Mouse (Mus musculus): Measurements from ENCODE around the gene B3gat3. TPM values are rescaled to one million over a fixed set of nuclear protein-coding genes. Genes with fewer than 3 reads are reported as not detected.

The B3gat3 gene
- polyA plus RNA-seq, 1 experiment from 2014 or later, result 41.0 TPM

GRCm38 (mm10) chr19:8944062-8944461, 23.9 kb downstream of the B3gat3 start:
- Histone ChIP-seq H3K4me3 (ENCODE audit: inconsistent target) (no peak overlapping the region; the same call in 1 of the 2 replicates), H3K36me3 (ENCODE audit: inconsistent target) (peaks cover 36% of the 10 kb centered on the region)
- 9% methylated on average over 4 of the region's 5 CpGs for WGBS (ENCODE audit: missing documents)

GRCm38 (mm10) chr19:8944750-8945149, 24.6 kb downstream of the B3gat3 start:
- peak overlapping the region; percentile 13; the same call in 1 of the 2 replicates for H3K4me3 ChIP-seq (ENCODE audit: inconsistent target)
- peaks cover 56% of the 10 kb centered on the region for H3K79me2 ChIP-seq (ENCODE audit: inconsistent target)
- peaks cover 43% of the 10 kb centered on the region for H3K36me3 ChIP-seq (ENCODE audit: inconsistent target)
- peak overlapping the region; percentile 38; the same call in 1 of the 2 replicates for H3K27ac ChIP-seq
- 18% methylated on average over 5 of the region's 5 CpGs for WGBS (ENCODE audit: missing documents)

More at GRCm38 (mm10) chr19:8944062-8944461, 23.9 kb downstream of the B3gat3 start:
- Histone ChIP-seq H3K79me2 (ENCODE audit: inconsistent target) (peaks cover 56% of the 10 kb centered on the region), H3K27ac (no peak overlapping the region)

GRCm38 (mm10) chr19:8945251-8945650, 25.1 kb downstream of the B3gat3 start:
- H3K27ac ChIP-seq, result peak overlapping the region; percentile 38; the same call in 1 of the 2 replicates
- peak overlapping the region; percentile 13; the same call in 1 of the 2 replicates for H3K4me3 ChIP-seq (ENCODE audit: inconsistent target)

GRCm38 (mm10) chr19:8946929-8947328, 26.8 kb downstream of the B3gat3 start:
- Histone ChIP-seq H3K4me3 (ENCODE audit: inconsistent target) (no peak overlapping the region), H3K27ac (no peak overlapping the region), H3K36me3 (ENCODE audit: inconsistent target) (peaks cover 62% of the 10 kb centered on the region), H3K79me2 (ENCODE audit: inconsistent target) (peaks cover 56% of the 10 kb centered on the region)
- WGBS (ENCODE audit: missing documents), result 95% methylated on average over 7 of the region's 7 CpGs

More at GRCm38 (mm10) chr19:8945251-8945650, 25.1 kb downstream of the B3gat3 start:
- 45% methylated on average over 6 of the region's 6 CpGs for WGBS (ENCODE audit: missing documents)
- H3K36me3 ChIP-seq (ENCODE audit: inconsistent target), result peaks cover 46% of the 10 kb centered on the region
- peaks cover 56% of the 10 kb centered on the region for H3K79me2 ChIP-seq (ENCODE audit: inconsistent target)

- Histone ChIP-seq H3K27ac (no peak overlapping the region), H3K79me2 (ENCODE audit: inconsistent target) (peaks cover 40% of the 10 kb centered on the region), H3K36me3 (ENCODE audit: inconsistent target) (peaks cover 65% of the 10 kb centered on the region), H3K4me3 (ENCODE audit: inconsistent target) (no peak overlapping the region)
- WGBS (ENCODE audit: missing documents), result 86% methylated on average over 2 of the region's 5 CpGs
These were observed 30.0 kb downstream of the B3gat3 start for GRCm38 (mm10) chr19:8950190-8950589.

- H3K36me3 ChIP-seq (ENCODE audit: inconsistent target), result peaks cover 50% of the 10 kb centered on the region
- WGBS (ENCODE audit: missing documents), result 89% methylated on average over 9 of the region's 9 CpGs
- H3K4me3 ChIP-seq (ENCODE audit: inconsistent target), result no peak overlapping the region
- no peak overlapping the region for H3K27ac ChIP-seq
- H3K79me2 ChIP-seq (ENCODE audit: inconsistent target), result peaks cover 40% of the 10 kb centered on the region
These were observed 32.1 kb downstream of the B3gat3 start for GRCm38 (mm10) chr19:8952241-8952640.

- H3K36me3 ChIP-seq (ENCODE audit: inconsistent target), result peaks cover 39% of the 10 kb centered on the region
- H3K4me3 ChIP-seq (ENCODE audit: inconsistent target), result peak within 1 kb of the TSS; percentile 97
- peaks cover 47% of the 10 kb centered on the region for H3K79me2 ChIP-seq (ENCODE audit: inconsistent target)
- WGBS (ENCODE audit: missing documents), result under 1% methylated on average over 40 of the region's 46 CpGs
- H3K27ac ChIP-seq, result peak within 1 kb of the TSS; percentile 70
These were observed 33.2 kb downstream of the B3gat3 start, which contains the start of gene Tut1 for GRCm38 (mm10) chr19:8953135-8954039. TSS of gene Tut1 (plus strand) at chr19:8953847.

- Histone ChIP-seq H3K4me3 (ENCODE audit: inconsistent target) (peak overlapping the region; percentile 97), H3K79me2 (ENCODE audit: inconsistent target) (peaks cover 54% of the 10 kb centered on the region), H3K36me3 (ENCODE audit: inconsistent target) (peaks cover 38% of the 10 kb centered on the region), H3K27ac (peak overlapping the region; percentile 70)
- WGBS (ENCODE audit: missing documents), result 4% methylated on average over 9 of the region's 9 CpGs
These were observed 34.0 kb downstream of the B3gat3 start for GRCm38 (mm10) chr19:8954171-8954570.

- Histone ChIP-seq H3K36me3 (ENCODE audit: inconsistent target) (peaks cover 66% of the 10 kb centered on the region), H3K4me3 (ENCODE audit: inconsistent target) (no peak overlapping the region), H3K27ac (no peak overlapping the region), H3K79me2 (ENCODE audit: inconsistent target) (peaks cover 50% of the 10 kb centered on the region)
- 100% methylated on average over 2 of the region's 2 CpGs for WGBS (ENCODE audit: missing documents)
These were observed 42.1 kb downstream of the B3gat3 start for GRCm38 (mm10) chr19:8962256-8962655.

GRCm38 (mm10) chr19:8965075-8965474, 44.9 kb downstream of the B3gat3 start:
- Histone ChIP-seq H3K79me2 (ENCODE audit: inconsistent target) (peaks cover 55% of the 10 kb centered on the region), H3K4me3 (ENCODE audit: inconsistent target) (no peak overlapping the region), H3K27ac (no peak overlapping the region), H3K36me3 (ENCODE audit: inconsistent target) (peaks cover 65% of the 10 kb centered on the region)
- 92% methylated on average over 11 of the region's 11 CpGs for WGBS (ENCODE audit: missing documents)

GRCm38 (mm10) chr19:8965771-8966170, 45.6 kb downstream of the B3gat3 start:
- peaks cover 62% of the 10 kb centered on the region for H3K79me2 ChIP-seq (ENCODE audit: inconsistent target)
- WGBS (ENCODE audit: missing documents), result 76% methylated on average over 8 of the region's 8 CpGs
- peak overlapping the region; percentile 73 for H3K4me3 ChIP-seq (ENCODE audit: inconsistent target)
- peak overlapping the region; percentile 93 for H3K27ac ChIP-seq
- H3K36me3 ChIP-seq (ENCODE audit: inconsistent target), result peaks cover 68% of the 10 kb centered on the region

- peak overlapping the region; percentile 93 for H3K27ac ChIP-seq
- H3K36me3 ChIP-seq (ENCODE audit: inconsistent target), result peaks cover 69% of the 10 kb centered on the region
- peaks cover 66% of the 10 kb centered on the region for H3K79me2 ChIP-seq (ENCODE audit: inconsistent target)
- 37% methylated on average over 5 of the region's 5 CpGs for WGBS (ENCODE audit: missing documents)
- peak overlapping the region; percentile 73 for H3K4me3 ChIP-seq (ENCODE audit: inconsistent target)
These were observed 46.0 kb downstream of the B3gat3 start for GRCm38 (mm10) chr19:8966198-8966589.

- H3K36me3 ChIP-seq (ENCODE audit: inconsistent target), result peaks cover 69% of the 10 kb centered on the region
These were observed 46.6 kb downstream of the B3gat3 start, which contains the start of gene Eef1g for GRCm38 (mm10) chr19:8966590-8967372. TSS of gene Eef1g (plus strand) at chr19:8967041.

GRCm38 (mm10) chr19:8967373-8967743, 47.2 kb downstream of the B3gat3 start:
- 0% methylated on average over 8 of the region's 8 CpGs for WGBS (ENCODE audit: missing documents)
- H3K4me3 ChIP-seq (ENCODE audit: inconsistent target), result peak overlapping the region; percentile 95
- H3K79me2 ChIP-seq (ENCODE audit: inconsistent target), result peaks cover 78% of the 10 kb centered on the region
- H3K27ac ChIP-seq, result peak overlapping the region; percentile 69
- H3K36me3 ChIP-seq (ENCODE audit: inconsistent target), result peaks cover 69% of the 10 kb centered on the region

More at GRCm38 (mm10) chr19:8966590-8967372, 46.6 kb downstream of the B3gat3 start, which contains the start of gene Eef1g:
- peaks cover 72% of the 10 kb centered on the region for H3K79me2 ChIP-seq (ENCODE audit: inconsistent target)
- H3K27ac ChIP-seq, result peak within 1 kb of the TSS; percentile 93
- WGBS (ENCODE audit: missing documents), result under 1% methylated on average over 46 of the region's 52 CpGs
- peak within 1 kb of the TSS; percentile 95 for H3K4me3 ChIP-seq (ENCODE audit: inconsistent target)

All from macrophage (primary cell).